Mouse (Mus musculus): ENCODE measurements around the gene Tmem237. TPM values are rescaled to one million over a fixed set of nuclear protein-coding genes. Genes with fewer than 3 reads are reported as not detected.

The Tmem237 gene
- 24.9 and 54.8 TPM in 2 replicates for polyA plus RNA-seq (2014; fragmentation: Nextera tagmentation; extraction: Ambion mirVana)

DNA sequence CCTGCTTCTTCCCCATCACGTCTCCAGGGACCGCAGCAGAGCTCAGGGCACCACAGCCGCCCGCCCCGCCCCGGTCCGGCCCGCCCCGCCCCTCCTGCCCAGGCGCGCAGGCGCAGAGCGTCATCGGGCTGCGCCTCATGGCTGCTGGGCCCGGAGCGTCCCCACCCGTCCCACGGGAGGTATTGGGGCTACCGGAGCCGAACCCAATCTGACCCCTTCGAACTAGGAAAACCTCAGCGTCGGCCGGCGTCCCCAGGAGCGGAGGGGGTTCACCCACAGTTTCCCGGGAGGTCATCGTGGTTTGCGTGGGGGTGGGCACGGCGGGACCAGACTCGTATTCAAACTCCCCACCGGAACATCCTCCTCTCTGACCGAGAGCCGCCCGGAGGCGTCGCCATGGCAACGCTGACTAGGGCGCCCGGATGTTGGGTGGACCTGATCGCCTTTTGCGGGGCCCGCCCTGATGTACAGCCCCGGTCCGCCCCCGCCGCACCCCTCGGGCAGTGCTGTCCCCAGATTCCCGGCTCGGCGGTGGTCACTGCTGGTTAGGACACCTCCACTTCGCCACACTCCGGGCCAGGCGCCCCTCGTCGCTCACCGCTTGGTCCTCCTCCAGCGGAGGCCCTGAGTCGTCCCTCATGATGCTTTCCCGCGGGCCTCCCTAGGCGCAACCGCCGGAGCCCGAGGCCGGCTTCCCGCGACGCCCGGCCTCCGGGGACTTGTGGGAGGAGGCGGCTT, at the start of gene Tmem237:
Gene Tmem237 (minus strand): TSS at position 689 of the 738 bp plus-strand sequence.
- Histone ChIP-seq H3K36me3 (replicated peaks; ENCODE audit: control insufficient read depth, insufficient read depth) (peaks cover 21% of the 10 kb centered on the region), H3K4me1 (replicated peaks; ENCODE audit: control insufficient read depth, insufficient read depth, low read length) (0 out of 2 replicates have a peak, but pooled peaks cover 6% of the 10 kb centered on the region), H3K4me2 (replicated peaks) (peak within 1 kb of the TSS; percentile 94), H3K27me3 (ENCODE audit: control insufficient read depth, insufficient read depth, low read length) (no peaks in the 10 kb centered on the region), H3K27ac (peak within 1 kb of the TSS; percentile 93), H3K9me3 (ENCODE audit: control insufficient read depth, low read length) (no peaks in the 10 kb centered on the region), H3K4me3 (replicated peaks; ENCODE audit: low read length) (peak within 1 kb of the TSS; percentile 74), H3K9ac (peak within 1 kb of the TSS; percentile 97)
- ATAC-seq (ENCODE audit: low FRiP score) (peak; percentile 98), DNase-seq (ENCODE audit: low spot score) (peak; percentile 93)
- WGBS, result under 1% methylated on average over 71 of the region's 74 CpGs

DNA sequence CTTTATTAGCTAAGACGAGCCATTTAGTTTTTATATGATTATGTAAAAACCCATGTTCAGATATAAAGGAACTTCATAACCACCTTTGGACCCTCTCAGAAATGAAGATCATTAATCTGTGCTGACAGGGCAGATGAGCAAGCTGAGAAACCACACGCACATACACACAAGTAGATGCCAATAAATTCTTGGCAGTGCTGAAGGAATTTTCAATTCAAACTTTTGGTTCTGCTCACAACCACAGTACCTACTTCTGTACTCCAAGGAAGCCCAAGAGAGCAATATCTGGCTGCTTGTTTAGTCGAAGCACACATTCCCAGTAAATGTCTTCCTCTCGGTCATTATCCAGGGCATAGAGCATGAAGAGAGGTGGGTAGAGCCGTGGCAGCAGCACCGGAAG, 49.4 kb upstream of the Tmem237 start:
- DNase-seq (ENCODE audit: low spot score) (no peak), ATAC-seq (ENCODE audit: low FRiP score) (no peak)
- H3K27ac ChIP-seq, result no peak overlapping the region
- 90% methylated on average over 6 of the region's 6 CpGs for WGBS
- no peak overlapping the region for H3K9ac ChIP-seq
- no peak overlapping the region for H3K4me2 ChIP-seq (replicated peaks)
- H3K27me3 ChIP-seq (ENCODE audit: control insufficient read depth, insufficient read depth, low read length), result no peaks in the 10 kb centered on the region
- no peak overlapping the region for H3K4me3 ChIP-seq (replicated peaks; ENCODE audit: low read length)
- H3K36me3 ChIP-seq (replicated peaks; ENCODE audit: control insufficient read depth, insufficient read depth), result peaks cover 94% of the 10 kb centered on the region
- no peaks in the 10 kb centered on the region for H3K4me1 ChIP-seq (replicated peaks; ENCODE audit: control insufficient read depth, insufficient read depth, low read length)
- no peaks in the 10 kb centered on the region for H3K9me3 ChIP-seq (ENCODE audit: control insufficient read depth, low read length)

DNA sequence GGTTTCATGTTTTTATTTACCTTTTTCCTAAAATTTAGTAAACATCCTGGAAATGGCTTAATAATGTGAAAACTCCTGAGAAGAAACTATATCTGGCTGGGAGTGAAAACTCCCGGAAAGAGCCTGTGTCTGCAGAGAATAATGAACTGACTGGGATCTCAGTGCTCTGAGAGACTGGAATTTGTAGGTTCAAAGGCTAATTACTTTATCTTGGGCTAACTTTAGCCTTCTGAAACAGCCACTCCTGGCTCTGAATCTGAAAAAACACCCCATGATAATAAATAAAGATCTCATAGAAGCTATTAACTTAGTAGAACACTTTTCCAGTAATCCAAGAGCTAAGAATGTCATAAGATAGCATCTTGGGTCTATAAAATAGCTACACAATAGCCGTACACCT, 48.3 kb upstream of the Tmem237 start:
- no peaks in the 10 kb centered on the region for H3K4me1 ChIP-seq (replicated peaks; ENCODE audit: control insufficient read depth, insufficient read depth, low read length)
- H3K4me3 ChIP-seq (replicated peaks; ENCODE audit: low read length), result no peak overlapping the region
- ATAC-seq (ENCODE audit: low FRiP score) (no peak), DNase-seq (ENCODE audit: low spot score) (no peak)
- H3K36me3 ChIP-seq (replicated peaks; ENCODE audit: control insufficient read depth, insufficient read depth), result peaks cover 97% of the 10 kb centered on the region
- no peak overlapping the region for H3K27ac ChIP-seq
- no peaks in the 10 kb centered on the region for H3K27me3 ChIP-seq (ENCODE audit: control insufficient read depth, insufficient read depth, low read length)
- H3K4me2 ChIP-seq (replicated peaks), result no peak overlapping the region
- WGBS, result 89% methylated on average over 2 of the region's 2 CpGs
- no peaks in the 10 kb centered on the region for H3K9me3 ChIP-seq (ENCODE audit: control insufficient read depth, low read length)
- no peak overlapping the region for H3K9ac ChIP-seq

DNA sequence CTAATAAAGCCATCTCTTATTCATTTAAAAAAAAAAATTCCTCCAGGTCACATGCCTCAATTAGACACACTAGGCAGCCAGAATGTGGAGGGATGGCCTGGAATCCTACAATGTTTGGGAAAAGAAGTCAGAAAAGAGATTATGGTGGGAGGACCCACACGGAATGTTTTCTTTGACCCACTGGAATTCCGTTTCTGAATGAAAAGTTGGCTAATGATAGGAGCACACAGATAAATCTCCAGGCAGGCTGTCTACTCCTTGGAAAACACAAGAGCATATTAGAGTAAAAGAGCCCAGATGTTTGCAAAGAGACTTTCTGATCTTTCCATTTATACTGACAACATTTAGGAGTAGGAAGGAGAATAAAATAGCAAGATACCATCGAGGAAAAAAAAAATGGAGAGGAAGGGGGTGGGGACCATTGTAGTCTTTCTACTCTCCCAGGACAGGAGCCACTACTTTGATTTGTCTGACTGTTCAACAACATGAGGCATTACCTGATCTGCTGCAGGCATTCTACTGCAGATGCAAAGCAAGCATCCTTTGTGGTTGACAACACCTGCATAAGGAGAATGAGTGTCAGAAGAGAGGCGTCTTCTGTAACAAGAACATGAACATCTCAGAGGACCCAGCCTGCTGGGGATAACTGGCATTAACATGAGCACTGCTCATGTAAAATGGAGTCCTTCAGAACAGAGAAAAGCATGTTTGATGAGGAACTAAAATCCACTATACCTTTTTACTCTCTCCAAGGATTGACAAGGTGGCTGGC, 47.6 kb upstream of the Tmem237 start:
- Histone ChIP-seq H3K4me1 (replicated peaks; ENCODE audit: control insufficient read depth, insufficient read depth, low read length) (no peaks in the 10 kb centered on the region), H3K36me3 (replicated peaks; ENCODE audit: control insufficient read depth, insufficient read depth) (peaks cover 97% of the 10 kb centered on the region), H3K9ac (no peak overlapping the region), H3K4me2 (replicated peaks) (no peak overlapping the region), H3K27ac (no peak overlapping the region), H3K4me3 (replicated peaks; ENCODE audit: low read length) (no peak overlapping the region), H3K9me3 (ENCODE audit: control insufficient read depth, low read length) (no peaks in the 10 kb centered on the region), H3K27me3 (ENCODE audit: control insufficient read depth, insufficient read depth, low read length) (no peaks in the 10 kb centered on the region)
- 92% methylated on average over 4 of the region's 4 CpGs for WGBS
- ATAC-seq (ENCODE audit: low FRiP score) (no peak), DNase-seq (ENCODE audit: low spot score) (no peak)

DNA sequence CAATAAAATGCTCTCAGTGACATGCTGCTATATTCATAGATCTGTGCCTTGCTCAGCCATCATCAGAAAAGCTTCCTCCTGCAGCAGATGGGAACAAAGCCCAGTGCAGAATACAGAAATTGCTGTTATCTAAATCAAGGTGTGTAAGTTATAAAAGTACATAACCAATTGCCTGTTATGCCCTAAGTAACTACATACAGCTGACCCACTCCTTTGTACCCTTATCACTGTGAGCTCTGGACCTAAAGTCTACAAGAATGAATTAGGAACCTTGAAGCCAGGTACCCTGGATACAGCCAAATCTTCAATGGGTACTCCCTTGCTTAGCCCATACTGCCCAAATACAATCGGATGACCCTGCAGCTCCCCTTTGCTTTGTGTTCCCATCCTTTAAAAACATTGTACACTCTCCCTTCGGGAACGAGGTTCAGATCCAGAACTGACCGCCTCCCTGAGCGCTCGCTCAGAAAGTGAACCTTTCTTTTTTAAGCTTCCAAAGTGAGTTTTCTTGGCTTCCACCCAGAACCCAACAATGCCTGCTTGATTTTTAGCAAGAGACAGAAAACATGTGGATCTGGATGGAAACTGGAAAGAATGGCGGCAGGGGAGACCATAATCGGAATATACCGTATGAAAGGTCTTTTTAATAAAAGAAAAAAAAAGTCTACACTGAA, 46.2 kb upstream of the Tmem237 start:
- Histone ChIP-seq H3K36me3 (replicated peaks; ENCODE audit: control insufficient read depth, insufficient read depth) (peaks cover 90% of the 10 kb centered on the region), H3K9me3 (ENCODE audit: control insufficient read depth, low read length) (no peaks in the 10 kb centered on the region), H3K4me3 (replicated peaks; ENCODE audit: low read length) (no peak overlapping the region), H3K27me3 (ENCODE audit: control insufficient read depth, insufficient read depth, low read length) (no peaks in the 10 kb centered on the region), H3K4me2 (replicated peaks) (no peak overlapping the region), H3K27ac (no peak overlapping the region), H3K9ac (no peak overlapping the region), H3K4me1 (replicated peaks; ENCODE audit: control insufficient read depth, insufficient read depth, low read length) (no peaks in the 10 kb centered on the region)
- WGBS, result 88% methylated on average over 9 of the region's 9 CpGs
- no peak for DNase-seq (ENCODE audit: low spot score)
- no peak for ATAC-seq (ENCODE audit: low FRiP score)

DNA sequence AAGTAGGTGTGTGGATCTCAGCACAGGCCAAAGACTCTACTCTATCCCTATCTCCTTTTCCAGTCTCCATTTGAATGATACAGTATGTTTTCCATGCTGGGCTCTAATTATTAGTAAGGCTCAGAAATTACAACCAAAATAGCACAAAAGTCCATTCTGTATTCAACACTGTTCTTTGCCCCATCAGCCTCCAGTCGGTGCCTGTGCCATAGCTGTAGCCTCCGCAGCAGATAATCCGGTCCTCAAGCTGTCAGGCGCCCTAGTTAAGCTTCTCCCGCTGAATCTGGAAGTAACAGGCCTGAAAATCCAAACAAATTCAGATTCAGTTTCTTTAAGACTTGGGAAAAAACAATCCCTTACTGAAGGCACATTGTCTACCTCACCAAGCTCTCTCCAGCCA, 43.7 kb upstream of the Tmem237 start:
- Histone ChIP-seq H3K4me2 (replicated peaks) (no peak overlapping the region), H3K27ac (no peak overlapping the region), H3K4me1 (replicated peaks; ENCODE audit: control insufficient read depth, insufficient read depth, low read length) (no peaks in the 10 kb centered on the region), H3K27me3 (ENCODE audit: control insufficient read depth, insufficient read depth, low read length) (no peaks in the 10 kb centered on the region), H3K9ac (no peak overlapping the region), H3K36me3 (replicated peaks; ENCODE audit: control insufficient read depth, insufficient read depth) (peaks cover 66% of the 10 kb centered on the region), H3K4me3 (replicated peaks; ENCODE audit: low read length) (no peak overlapping the region), H3K9me3 (ENCODE audit: control insufficient read depth, low read length) (no peaks in the 10 kb centered on the region)
- DNase-seq (ENCODE audit: low spot score), result no peak
- WGBS, result 63% methylated on average over 5 of the region's 5 CpGs
- ATAC-seq (ENCODE audit: low FRiP score), result no peak

DNA sequence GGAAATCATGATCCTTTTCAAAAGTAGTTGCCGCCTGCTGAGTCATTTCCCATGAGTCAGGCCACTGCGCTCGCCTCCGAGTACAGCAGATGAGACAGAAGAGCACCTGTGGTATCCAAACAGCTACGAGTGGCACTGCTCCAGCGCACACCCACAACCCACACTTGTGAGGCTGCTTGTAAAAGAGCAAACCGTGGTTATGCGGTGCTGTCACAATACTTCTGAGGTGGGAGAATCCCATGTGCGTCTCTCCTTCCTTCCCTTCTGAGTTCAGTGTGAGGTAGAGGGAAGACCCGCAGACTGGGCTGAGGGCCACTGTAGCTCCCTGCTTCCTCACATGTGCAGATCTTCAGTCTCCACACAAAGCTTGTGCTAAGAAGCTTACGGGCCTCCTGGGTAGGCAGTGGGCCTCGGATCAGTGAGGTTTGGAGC, 42.8 kb upstream of the Tmem237 start, which contains the start of gene Mpp4:
Gene Mpp4 (minus strand): TSS at position 360 of the 432 bp plus-strand sequence.
- ATAC-seq (ENCODE audit: low FRiP score), result no peak
- H3K27me3 ChIP-seq (ENCODE audit: control insufficient read depth, insufficient read depth, low read length), result no peaks in the 10 kb centered on the region
- H3K4me2 ChIP-seq (replicated peaks), result no peak within 1 kb of the TSS
- no peak within 1 kb of the TSS for H3K27ac ChIP-seq
- H3K4me3 ChIP-seq (replicated peaks; ENCODE audit: low read length), result no peak within 1 kb of the TSS
- peaks cover 58% of the 10 kb centered on the region for H3K36me3 ChIP-seq (replicated peaks; ENCODE audit: control insufficient read depth, insufficient read depth)
- DNase-seq (ENCODE audit: low spot score), result no peak
- 54% methylated on average over 12 of the region's 12 CpGs for WGBS
- no peaks in the 10 kb centered on the region for H3K9me3 ChIP-seq (ENCODE audit: control insufficient read depth, low read length)
- no peaks in the 10 kb centered on the region for H3K4me1 ChIP-seq (replicated peaks; ENCODE audit: control insufficient read depth, insufficient read depth, low read length)
- no peak within 1 kb of the TSS for H3K9ac ChIP-seq

DNA sequence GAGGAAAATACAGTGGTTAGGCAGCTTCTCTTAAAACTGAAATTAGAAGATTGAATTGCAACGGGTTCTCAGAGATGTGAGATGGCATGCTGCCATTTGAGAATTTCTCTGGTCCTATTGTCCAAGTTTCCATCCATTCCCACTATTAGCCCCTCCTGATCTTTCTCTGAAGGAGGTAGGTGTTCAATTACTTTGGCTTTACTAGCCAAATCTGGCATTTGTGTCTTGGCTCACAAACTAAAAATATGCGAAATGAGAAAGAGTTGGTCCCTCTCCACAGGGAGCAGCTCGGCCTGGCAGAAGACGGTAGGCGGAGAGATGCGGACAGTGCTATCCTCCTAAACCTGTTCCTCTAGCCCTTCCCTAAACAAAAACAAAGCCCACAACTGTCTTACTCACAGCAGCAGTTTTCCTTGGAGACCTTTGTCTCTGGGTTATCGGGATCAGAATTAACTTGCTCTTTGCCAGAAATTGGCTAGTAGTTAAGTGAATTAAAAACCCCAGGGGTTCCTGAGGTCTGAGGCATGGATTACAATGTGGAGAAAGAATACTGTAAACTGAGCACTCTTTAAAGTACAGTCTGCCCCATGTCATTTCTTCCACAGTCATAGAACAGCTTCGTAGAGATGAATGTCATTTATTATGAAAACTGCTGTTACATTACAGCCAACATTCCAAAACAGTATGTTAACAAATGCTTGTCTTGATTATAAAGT, 42.3 kb upstream of the Tmem237 start:
- Histone ChIP-seq H3K4me1 (replicated peaks; ENCODE audit: control insufficient read depth, insufficient read depth, low read length) (no peaks in the 10 kb centered on the region), H3K27me3 (ENCODE audit: control insufficient read depth, insufficient read depth, low read length) (no peaks in the 10 kb centered on the region), H3K4me3 (replicated peaks; ENCODE audit: low read length) (no peak overlapping the region), H3K27ac (no peak overlapping the region), H3K4me2 (replicated peaks) (no peak overlapping the region), H3K9me3 (ENCODE audit: control insufficient read depth, low read length) (no peaks in the 10 kb centered on the region), H3K36me3 (replicated peaks; ENCODE audit: control insufficient read depth, insufficient read depth) (peaks cover 52% of the 10 kb centered on the region), H3K9ac (no peak overlapping the region)
- ATAC-seq (ENCODE audit: low FRiP score) (no peak), DNase-seq (ENCODE audit: low spot score) (no peak)
- WGBS, result 34% methylated on average over 8 of the region's 8 CpGs

All from hindbrain, embryonic 14.5 days (tissue).